Mouse (Mus musculus) lung, postnatal 4 days (tissue): ENCODE data around the gene Eif3k.
"Not testable (repeated sequence)": the region's sequence is repeated elsewhere in the genome, so short reads cannot be mapped to it uniquely, and the experiment has no call there.

ENCODE experiments used
- DNase-seq, 2 experiments: peaks; one replicate each; pipeline ENCODE4 v3.0.0; 2021

Eif3k gene

DNA sequence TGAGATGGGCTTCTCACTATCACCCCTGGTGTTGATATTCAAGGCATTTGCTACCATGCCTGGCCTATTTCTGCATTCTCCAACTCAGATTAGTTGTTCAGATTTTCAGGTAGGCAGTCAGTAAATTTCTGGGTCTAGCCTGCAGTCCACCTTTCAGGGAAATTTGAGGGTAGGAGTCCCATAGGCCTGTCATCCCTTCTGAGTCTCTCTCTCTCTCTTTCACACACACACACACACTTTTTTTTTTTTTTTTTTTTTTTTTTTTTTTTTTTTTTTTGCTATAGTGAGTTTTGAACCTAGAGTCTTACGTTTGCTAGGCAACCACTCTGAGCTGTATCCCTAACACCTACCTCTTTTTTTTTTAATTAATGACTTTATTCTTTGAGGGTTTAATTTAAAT lies 2.8 kb upstream of the Eif3k start:
- DNase-seq, result no peak

DNA sequence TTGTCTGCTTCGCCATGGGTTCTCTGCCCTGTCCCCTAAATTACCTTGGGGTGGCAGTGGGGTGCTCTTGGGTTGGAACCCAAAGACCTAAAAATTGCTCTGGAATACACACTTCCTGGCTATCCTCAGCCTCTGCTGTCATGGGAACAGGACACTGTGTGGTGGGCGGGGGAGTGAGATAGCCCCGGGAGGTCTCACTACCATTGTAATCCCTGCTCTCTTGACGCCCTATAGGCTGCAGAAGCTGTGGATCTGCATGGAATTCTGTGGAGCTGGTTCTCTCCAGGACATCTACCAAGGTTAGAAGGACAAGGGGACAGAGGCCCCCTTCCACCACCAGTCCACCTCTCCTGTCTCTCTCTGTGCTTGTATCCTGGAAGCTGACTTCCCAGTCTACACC lies 2.2 kb upstream of the Eif3k start:
- DNase-seq, result no peak

DNA sequence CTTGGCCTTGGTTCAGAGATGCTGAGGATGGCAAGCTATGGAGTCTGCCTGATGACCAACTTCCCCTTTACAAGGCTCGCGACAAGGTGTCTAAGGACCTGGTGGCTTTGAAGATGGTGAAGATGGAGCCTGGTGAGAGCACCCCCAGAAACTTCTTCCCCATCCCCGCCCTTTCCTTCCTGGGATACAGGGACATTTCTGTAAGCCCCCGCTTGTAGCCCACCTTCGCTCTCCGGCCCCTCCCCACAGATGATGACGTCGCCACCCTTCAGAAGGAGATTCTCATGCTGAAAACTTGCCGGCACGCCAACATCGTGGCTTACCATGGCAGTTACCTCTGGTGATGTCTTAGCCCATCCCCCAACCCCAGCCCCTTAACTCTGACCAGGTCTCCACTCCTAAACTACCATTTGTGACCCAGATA lies 1.5 kb upstream of the Eif3k start:
- DNase-seq, result no peak

DNA sequence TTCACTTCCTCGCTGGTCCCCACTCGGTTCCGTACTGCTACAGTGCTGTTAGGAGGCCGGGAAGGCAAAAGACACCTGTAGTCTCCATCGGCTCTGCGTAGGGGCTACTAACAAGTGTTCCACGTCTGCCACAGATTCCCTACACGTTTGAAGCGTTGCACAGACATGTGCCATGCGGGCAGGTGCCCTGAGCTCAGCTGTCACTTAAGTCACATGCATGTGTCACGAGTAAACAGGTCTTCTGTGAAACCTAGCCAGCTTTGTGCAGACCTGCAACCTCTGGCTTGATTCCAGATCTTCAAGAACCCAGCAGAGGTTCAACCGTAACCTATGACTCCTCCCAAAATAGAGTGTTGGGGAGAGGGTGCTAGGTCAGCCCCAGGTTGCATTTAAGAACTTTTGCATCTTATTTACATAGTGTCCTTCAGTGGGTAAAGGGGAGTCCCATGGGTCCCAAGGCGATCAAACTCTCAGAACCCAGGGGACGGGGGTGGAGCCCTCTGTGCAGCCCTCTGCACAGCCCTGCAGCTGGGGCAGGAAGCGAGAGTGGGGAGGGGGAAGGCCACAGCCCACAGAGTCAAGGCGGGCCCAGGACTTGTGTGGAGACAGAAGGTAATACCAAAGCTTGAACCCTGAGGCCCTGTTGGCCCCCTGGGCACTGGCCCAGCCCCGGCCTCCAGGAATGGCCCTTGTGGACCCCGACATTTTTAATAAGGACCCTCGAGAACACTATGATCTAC lies 780 bp upstream of the Eif3k start:
- DNase-seq, result peak; percentile 66 to 72

DNA sequence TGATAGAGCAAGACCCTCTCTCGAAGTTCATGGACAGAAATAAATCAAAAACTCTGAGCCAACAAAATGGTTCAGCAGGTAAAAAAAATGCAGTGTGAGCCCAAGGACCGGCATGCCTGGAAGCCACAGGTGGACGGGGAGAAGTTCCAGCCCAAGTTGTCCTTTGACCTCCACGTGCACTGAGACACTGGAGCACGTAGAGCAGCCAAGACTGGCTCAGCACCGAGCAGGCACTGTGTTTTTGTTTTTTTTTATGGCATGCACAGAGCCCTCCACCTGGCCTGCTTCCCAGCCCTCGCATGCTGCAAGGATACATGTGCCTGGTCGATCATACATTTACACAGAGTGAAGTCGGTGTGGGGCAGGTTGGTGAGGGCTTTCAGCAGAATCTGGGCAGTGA lies 4.1 kb downstream of the Eif3k start:
- DNase-seq, result no peak

DNA sequence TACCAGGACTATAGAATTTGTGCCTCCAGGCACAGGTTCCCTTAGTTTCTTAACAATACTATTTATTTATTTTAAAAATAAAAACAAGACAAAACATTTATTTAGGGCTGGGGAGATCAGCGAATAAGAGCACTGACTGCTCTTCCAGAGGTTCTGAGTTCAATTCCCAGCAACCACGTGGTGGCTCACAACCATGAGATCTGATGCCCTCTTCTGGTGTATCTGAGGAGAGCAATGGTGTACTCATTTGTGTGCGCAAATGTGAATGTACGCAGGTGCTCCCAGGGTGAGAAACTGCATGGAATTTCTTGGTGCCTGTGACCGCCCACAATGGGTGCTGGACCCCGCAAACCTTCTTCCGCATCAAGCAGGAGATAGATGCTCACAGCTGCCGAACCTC lies 8.6 kb downstream of the Eif3k start:
- DNase-seq, result no peak

DNA sequence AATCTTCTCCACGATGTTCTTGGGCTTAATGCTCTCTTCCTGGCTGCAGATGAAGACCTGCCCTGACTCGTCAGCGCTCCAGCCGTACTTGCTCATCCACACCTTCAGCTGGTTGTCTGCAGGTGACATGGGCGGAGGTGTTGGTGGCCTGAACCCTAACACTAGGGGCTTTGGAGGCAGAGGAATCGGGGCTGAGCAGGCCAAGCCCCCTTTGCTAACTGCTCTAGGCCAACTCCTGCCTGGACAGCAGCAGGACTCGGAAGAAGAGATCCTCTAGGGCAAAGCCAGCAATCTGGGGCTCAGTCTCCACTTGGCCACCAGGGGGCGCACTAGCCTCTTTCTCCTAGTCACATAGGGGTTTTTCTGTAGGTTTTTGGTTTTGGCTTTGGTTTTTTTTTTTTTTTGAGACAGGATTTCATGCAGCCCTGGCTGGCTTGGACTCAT lies 9.1 kb downstream of the Eif3k start:
- DNase-seq, result peak; percentile 81 to 87

DNA sequence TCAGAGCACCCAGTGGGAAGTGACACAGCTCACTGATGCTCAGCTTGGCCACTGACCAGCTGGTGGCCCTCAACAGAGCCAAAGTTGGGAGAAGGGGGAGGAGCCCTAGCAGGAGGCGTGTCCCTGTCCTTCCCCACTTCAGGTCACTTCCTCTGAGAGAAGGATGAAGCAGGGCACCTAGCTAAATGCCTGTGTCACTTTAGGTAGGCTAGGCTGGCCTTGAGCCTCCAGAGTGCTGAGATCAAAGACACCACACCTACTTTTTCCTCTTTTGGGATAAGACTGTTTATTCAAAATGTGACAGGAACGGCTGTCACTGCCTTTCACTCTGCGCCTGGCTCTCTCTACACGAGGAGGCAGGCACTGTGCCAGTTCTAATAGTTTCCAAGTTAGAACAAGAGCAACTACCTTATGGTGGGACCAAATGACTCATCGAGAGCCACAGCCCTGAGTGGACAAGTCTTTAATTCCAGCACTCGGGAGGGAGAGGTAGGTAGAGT lies 9.8 kb downstream of the Eif3k start:
- DNase-seq, result peak; percentile 70 to 81

DNA sequence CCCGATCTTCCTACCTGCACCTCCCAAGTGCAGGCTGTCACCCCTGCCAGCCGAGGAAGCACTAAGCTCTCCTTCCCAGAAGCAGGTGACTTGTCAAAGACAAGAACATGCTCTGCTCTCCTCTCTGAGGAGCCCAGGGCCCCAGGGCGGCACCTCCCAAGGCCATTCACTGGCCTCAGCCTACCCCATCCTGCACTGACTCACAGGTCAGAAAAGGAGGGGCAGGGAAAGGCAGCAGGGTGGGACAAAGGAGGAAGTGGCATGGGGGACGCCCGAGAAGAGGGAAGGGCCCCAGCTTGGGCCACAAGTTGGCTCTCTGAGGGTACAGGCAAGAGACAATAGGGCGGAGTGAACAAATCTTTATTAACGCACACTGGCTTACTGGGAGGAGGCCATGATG lies 10.6 kb downstream of the Eif3k start:
- DNase-seq, result peak in 1 of 2 experiments; percentile 41

DNA sequence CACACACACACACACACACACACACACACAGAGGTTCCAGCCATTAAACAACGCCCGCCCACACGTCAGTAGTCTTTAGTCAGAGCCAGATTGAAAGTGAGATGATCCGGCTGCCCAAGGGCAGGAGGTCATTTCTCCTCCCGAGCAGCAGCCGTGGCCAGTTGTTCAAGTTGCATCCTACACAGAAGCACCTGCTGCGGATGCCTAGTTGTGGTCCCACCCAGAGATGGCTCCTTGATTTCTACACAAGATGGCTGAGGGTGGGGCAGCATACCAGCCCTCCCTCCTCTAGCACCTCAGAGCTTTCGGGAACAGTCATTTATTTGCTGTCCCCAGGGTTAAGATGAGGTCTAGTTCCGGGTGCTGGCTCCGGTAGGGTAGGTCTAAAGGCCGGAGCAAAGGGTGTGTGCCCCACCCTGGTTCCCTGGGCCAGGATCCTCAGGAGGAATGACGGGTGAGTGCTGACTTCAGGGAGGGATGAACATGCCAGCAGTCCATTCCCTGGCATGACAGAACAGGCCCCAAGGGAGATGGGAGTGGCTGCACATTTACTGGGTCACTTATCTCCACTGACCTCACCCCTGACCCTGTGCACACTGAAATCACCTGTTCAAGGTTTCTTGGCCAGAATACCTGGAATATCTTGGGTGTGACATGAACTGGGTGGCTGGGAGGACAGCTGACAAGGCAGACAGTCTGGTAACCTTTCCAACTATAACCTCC lies 11.8 kb downstream of the Eif3k start:
- peak in 1 of 2 experiments; percentile 53 for DNase-seq

DNA sequence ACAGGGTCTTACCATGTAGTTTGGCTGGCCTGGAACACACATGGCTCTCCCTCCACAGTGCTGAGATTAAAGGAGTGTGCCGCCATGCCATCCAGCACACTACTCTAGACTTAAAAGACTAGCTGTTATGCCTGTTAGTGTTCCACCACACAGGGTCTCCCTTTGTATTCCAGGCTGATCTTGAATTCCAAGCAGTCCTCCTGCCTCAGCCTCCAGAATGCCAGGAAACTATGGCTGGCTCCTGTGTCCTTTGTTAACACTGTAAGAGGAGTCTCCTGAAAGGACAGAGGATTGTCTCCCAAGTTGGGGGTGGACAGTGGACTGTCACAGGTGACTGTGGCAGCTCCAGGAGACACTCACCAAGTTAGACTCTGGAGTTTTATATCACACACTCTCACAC lies 12.4 kb downstream of the Eif3k start:
- no peak for DNase-seq

DNA sequence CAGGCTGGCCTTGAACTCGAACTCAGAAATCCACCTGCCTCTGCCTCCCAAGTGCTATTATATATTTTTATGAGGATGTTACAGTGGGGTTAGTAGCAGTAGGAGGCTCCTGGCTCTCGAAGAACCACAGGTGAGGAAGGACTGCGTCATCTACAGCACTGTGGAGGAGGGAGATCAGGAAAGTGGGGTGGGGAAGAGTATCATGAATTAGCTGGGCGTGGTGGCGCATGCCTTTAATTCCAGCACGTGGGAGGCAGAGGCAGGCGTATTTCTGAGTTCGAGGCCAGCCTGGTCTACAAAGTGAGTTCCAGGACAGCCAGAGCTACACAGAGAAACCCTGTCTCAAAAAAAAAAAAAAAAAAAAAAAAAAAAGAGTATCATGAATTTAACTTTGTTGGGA lies 13.5 kb downstream of the Eif3k start:
- not testable (repeated sequence) for DNase-seq

DNA sequence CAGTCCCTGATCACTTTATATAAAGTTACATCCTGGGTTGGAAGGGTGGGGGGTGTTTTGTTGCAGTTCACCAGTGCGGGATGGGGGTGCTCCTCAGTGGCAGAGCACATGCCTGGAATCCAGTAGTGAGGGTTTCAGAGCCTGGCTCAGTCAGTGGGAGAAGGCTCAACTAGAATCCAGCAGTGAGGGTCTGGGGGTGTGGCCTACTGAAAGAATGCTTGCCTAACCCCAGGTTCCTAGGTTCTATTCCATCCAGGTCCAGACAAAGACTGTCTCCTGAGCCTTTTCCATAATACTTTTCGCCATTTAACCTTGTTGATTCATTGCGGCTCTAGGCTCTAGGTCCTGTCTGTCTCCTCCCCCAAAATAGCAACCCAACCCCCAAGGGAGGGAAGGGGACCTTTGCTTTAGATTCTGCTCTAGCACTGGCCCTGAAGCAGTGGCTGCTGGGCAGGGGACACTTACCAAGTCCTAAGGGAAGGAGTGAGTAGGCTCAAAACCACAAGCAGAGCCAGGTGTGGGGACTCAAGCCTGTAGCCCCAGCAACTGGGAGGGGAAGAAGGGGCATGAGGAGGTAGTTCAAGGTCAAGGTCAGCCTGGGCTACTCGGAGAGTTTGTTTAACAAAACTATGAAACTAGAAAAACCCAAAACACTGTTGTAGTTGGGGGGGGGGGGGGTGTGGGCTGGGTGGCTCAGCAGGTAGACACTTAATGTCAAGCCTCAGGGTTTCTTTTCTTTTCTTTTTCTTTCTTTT lies 14.7 kb downstream of the Eif3k start:
- no peak for DNase-seq

DNA sequence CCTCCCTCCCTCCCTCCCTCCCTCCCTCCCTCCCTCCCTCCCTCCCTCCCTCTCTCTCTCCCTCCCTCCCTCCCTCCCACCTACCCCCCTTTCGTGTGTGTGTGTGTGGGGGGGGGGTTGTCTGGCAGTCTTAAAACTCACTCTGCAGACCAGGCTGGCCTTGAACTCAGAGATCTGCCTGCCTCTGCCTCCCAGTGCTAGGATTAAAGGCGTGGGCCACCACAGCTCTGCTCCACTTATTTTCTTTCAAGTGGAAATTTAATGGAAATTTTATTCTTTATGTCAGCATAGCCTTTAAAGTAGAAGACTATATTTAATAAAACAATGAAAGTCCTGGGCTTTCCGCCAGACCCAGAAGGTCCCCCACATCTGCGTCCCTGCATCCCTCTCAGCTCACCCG lies 15.5 kb downstream of the Eif3k start:
- no peak for DNase-seq

DNA sequence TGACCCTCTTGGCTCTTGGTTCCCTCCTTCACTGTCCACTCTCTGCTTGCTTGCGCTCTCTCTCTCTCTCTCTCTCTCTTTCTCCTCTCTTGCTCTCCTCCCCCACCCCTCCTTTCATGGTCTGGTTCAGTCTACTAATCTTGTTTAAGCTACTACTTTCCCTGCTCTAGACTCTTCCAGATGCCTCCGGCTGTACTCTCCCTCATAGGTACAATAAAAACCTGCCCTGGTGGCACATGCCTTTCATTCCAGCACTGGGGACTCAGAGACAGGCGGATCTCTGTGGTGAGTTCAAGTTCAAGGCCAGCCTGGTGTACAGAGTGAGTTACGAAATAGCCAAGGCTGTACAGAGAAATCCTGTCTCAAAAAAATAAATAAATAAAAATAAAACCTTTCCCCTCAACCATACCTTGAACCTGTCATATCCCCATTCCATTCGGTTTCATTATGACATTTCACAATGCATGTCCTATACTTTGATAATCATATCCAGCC lies 16.3 kb downstream of the Eif3k start:
- DNase-seq, result no peak

DNA sequence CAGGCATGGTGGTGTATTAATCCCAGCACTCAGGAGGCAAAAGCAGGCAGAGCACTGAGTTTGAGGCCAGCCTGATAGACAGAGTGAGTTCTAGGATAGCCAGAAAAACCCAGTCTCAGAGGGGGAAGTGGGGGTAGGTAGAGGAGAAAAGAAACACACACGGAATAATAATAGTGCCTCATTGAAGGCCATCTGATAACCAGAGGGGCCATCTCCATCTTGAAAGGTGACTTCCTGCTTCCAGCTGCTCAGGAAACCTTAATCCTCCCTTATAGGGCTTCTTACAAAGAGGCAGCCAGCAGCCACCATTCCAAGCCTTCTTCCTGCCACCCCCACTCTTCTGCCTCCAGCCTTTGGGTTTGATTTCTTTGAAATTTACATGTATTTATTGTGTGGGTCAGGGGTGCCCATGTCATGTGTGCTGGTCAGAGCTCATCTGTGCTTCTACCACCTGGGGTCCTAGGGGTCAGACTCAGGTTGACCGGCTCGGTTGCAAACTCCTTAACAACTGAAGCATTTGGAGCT lies 18.2 kb downstream of the Eif3k start:
- DNase-seq, result no peak

DNA sequence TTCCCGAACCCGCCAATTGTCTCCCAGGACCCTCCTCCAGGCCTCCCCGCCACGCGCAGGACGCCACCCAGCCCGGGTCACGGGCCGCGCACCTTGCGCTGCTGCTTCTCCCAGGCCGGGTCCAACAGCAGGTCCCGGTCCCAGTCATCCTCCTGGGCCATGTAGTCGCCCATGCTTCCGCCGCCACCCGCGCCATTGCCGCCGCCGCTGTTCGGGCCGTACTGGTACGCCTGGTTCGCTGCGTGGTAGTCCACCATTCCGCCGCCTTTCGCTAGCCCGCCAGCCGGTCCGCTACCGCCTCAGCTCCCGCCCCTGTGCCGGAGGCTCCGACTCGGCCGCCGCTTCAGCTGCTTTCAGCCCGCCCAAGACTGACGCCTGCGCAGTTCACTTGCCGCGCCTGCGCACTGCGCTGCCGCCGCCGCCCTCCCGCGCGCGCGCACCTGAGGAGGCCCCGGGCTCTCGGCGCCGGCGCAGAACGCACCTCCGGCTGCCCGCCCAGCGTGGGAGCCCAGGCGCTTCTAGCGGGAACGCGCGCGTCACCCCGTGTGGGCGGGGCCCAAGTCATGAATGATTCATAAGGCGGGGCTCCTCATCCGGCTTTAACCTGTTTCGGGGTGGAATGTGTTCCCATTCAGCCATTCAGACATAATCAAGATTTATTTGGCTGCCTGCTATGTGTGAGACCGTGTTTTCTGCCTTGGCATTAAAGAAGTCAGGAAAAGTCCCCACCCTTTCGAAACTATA lies 19.6 kb downstream of the Eif3k start, which contains the start of gene Actn4:
TSS of gene Actn4 (minus strand) at position 414 of the 744 bp plus-strand sequence.
- peak; percentile 99 for DNase-seq

DNA sequence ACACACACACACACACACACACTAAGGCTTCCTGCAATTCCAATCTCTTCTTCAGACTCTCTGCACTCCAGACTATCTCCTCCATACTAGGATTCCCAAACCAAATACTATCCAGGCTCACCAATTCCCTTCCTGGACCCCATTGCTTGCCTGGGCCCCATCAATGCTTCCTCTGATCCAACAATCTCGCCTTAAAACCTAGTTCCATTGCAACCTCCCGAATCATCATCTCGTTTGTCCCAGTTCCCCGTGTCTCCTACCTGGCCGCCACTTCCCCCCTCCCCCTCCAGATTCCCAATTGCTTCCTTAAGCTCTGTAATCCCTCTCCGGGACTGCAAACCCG lies 20.1 kb downstream of the Eif3k start:
- no peak for DNase-seq

DNA sequence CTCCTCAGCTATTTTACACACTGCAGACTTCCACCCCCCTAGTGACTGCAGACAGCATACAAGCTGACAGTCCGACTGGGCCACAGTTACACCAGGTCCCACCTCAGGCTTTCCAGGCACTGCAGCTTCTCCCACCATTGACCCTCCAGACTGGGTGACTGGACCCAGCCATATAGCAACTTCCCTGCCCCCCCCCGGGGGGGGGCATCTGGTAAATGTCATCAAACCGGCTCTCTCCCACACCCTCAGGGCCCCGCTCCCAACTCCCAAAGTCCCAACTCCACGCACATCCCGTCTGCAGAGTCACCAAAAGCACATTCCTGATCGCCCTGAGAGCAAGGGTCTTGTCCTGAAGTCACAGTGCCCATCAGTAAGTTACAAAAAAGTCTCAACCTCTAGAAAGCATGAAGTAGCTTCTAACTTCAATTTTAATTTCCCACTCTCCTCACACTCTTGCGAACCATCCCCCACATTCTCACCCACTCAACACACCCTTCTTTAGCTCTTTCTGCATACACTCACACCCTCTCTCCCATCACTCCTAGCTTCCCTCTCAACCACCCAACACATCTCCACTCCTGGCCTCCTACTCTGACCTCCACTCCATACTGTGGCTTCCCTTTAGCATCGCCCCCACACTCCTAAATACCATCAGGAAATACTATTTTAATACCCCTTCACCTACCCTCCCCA lies 21.2 kb downstream of the Eif3k start:
- DNase-seq, result no peak

DNA sequence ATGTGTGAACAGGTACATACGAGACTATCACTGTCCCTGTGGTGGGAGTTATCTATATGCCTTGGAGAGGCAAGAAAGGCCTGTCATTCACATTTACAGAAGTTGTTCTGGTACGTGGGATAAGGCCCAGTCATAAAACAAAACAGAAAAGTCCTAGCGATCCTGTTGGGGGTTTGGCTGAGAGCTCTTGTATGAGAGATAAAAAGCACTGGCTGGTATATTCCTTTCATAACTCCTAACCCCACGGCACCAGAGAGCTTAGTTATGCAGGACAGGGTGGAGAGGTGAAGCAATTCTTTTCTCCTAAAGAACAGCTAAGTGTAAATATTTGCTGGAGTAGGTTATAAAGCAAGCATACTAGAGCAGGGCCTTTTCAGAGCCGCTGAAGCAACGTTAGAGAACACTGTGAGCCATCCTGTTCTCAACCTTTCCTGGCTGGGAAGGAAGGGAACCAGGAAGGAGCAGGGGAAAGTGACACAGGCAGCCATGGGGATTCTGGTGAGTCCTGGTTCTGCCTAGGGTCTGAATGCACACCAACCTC lies 22.1 kb downstream of the Eif3k start:
- DNase-seq, result peak in 1 of 2 experiments; percentile 54

DNA sequence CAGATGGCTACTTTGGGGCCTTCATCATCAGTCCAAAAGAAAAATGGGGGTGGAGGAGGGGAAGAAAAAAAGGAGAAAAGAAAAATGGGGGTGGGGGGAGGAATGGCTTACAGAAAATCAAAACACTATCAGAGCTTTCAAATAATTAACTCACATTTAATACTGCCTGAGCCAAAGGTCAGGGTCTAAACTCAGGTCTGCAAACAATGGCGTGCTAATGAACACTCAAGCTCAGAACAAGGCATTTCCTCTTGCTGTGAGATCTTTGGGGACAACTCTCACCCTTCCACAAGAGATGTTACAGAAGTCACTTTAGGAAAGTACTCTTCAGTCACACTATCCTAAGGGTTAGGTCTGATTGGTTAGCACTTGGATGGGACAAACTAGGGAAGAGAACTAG lies 22.9 kb downstream of the Eif3k start:
- DNase-seq, result no peak
